Mouse (Mus musculus) inflammation-experienced regulatory T-cells, adult 6 months (primary cell): Measurements from ENCODE around the gene Gm20538. TPM values are rescaled to one million over a fixed set of nuclear protein-coding genes. Genes with fewer than 3 reads are reported as not detected.

ENCODE experiments used
- ATAC-seq: one replicate; pipeline ENCODE4 v1.8.0; 2017
- polyA plus RNA-seq, 3 experiments: library from polyadenylated mRNA; unstranded; fragments of 100-300 nt; shearing (Covaris generic); gene quantifications; one replicate each; pipeline ENCODE4 v1.2.1; 2017

The Gm20538 gene
- polyA plus RNA-seq, 3 experiments from 2014 or later, result not detected

GRCm38 (mm10) chr19:44530018-44530417 is 22.6 kb downstream of the Gm20538 start:
- no peak for ATAC-seq

- ATAC-seq, result no peak
These were observed 27.0 kb downstream of the Gm20538 start for GRCm38 (mm10) chr19:44525551-44526205.

- ATAC-seq, result no peak
These were observed 33.5 kb downstream of the Gm20538 start for GRCm38 (mm10) chr19:44519152-44519551.

GRCm38 (mm10) chr19:44517996-44518768 is 34.4 kb downstream of the Gm20538 start:
- no peak for ATAC-seq

GRCm38 (mm10) chr19:44515769-44516168 is 36.9 kb downstream of the Gm20538 start:
- ATAC-seq, result no peak

GRCm38 (mm10) chr19:44514521-44515451 is 37.8 kb downstream of the Gm20538 start:
- ATAC-seq, result no peak

- ATAC-seq, result no peak
These were observed 38.6 kb downstream of the Gm20538 start for GRCm38 (mm10) chr19:44513921-44514482.

GRCm38 (mm10) chr19:44513054-44513833 is 39.4 kb downstream of the Gm20538 start:
- no peak for ATAC-seq

- ATAC-seq, result no peak
These were observed 40.0 kb downstream of the Gm20538 start for GRCm38 (mm10) chr19:44512601-44513000.

- ATAC-seq, result no peak
These were observed 41.0 kb downstream of the Gm20538 start for GRCm38 (mm10) chr19:44511451-44512231.

GRCm38 (mm10) chr19:44510534-44511175 is 42.0 kb downstream of the Gm20538 start:
- no peak for ATAC-seq

- no peak for ATAC-seq
These were observed 49.9 kb downstream of the Gm20538 start for GRCm38 (mm10) chr19:44502741-44503140.

GRCm38 (mm10) chr19:44501925-44502324 is 50.7 kb downstream of the Gm20538 start:
- no peak for ATAC-seq

GRCm38 (mm10) chr19:44500240-44500639 is 52.4 kb downstream of the Gm20538 start:
- no peak for ATAC-seq

GRCm38 (mm10) chr19:44498936-44499335 is 53.7 kb downstream of the Gm20538 start:
- ATAC-seq, result no peak

GRCm38 (mm10) chr19:44496941-44497340 is 55.7 kb downstream of the Gm20538 start:
- no peak for ATAC-seq

- no peak for ATAC-seq
These were observed 56.1 kb downstream of the Gm20538 start for GRCm38 (mm10) chr19:44496511-44496910.
